Mouse (Mus musculus): ENCODE data around the gene Ofcc1. TPM values are rescaled to one million over a fixed set of nuclear protein-coding genes. Genes with fewer than 3 reads are reported as not detected.

The Ofcc1 gene
- total RNA-seq (2021), result not detected

- intact Hi-C loops (cut with DNase I), result no loop called here
- DNase-seq (ENCODE audit: extremely low spot score in 1 of 2, low spot score in 2 of 2), result peak in 1 of 2 experiments; percentile 42
Measured at GRCm38 (mm10) chr13:40361288-40361687, at the start of gene Ofcc1. Gene Ofcc1 (minus strand): TSS chr13:40361450.

- DNase-seq (ENCODE audit: extremely low spot score in 1 of 2, low spot score in 2 of 2), result no peak
- intact Hi-C loops (cut with DNase I), result no loop called here
Measured at GRCm38 (mm10) chr13:40390120-40390519, 28.9 kb upstream of the Ofcc1 start.

GRCm38 (mm10) chr13:40387446-40387845 lies 26.2 kb upstream of the Ofcc1 start:
- no peak for DNase-seq (ENCODE audit: extremely low spot score in 1 of 2, low spot score in 2 of 2)
- intact Hi-C loops (cut with DNase I), result no loop called here

GRCm38 (mm10) chr13:40384962-40385361 lies 23.7 kb upstream of the Ofcc1 start:
- intact Hi-C loops (cut with DNase I), result no loop called here
- no peak for DNase-seq (ENCODE audit: extremely low spot score in 1 of 2, low spot score in 2 of 2)

GRCm38 (mm10) chr13:40376773-40377172 lies 15.5 kb upstream of the Ofcc1 start:
- intact Hi-C loops (cut with DNase I), result no loop called here
- no peak for DNase-seq (ENCODE audit: extremely low spot score in 1 of 2, low spot score in 2 of 2)

GRCm38 (mm10) chr13:40366762-40367161 lies 5.5 kb upstream of the Ofcc1 start:
- intact Hi-C loops (cut with DNase I), result no loop called here
- no peak for DNase-seq (ENCODE audit: extremely low spot score in 1 of 2, low spot score in 2 of 2)

GRCm38 (mm10) chr13:40364855-40365254 lies 3.6 kb upstream of the Ofcc1 start:
- intact Hi-C loops (cut with DNase I), result no loop called here
- no peak for DNase-seq (ENCODE audit: extremely low spot score in 1 of 2, low spot score in 2 of 2)

- intact Hi-C loops (cut with DNase I), result no loop called here
Measured at GRCm38 (mm10) chr13:40360692-40361091, 558 bp downstream of the Ofcc1 start.

GRCm38 (mm10) chr13:40347045-40347444 lies 14.2 kb downstream of the Ofcc1 start:
- DNase-seq (ENCODE audit: extremely low spot score in 1 of 2, low spot score in 2 of 2), result no peak
- intact Hi-C loops (cut with DNase I), result no loop called here

More at GRCm38 (mm10) chr13:40360692-40361091, 558 bp downstream of the Ofcc1 start:
- DNase-seq (ENCODE audit: extremely low spot score in 1 of 2, low spot score in 2 of 2), result no peak

- intact Hi-C loops (cut with DNase I), result no loop called here
- no peak for DNase-seq (ENCODE audit: extremely low spot score in 1 of 2, low spot score in 2 of 2)
Measured at GRCm38 (mm10) chr13:40323301-40323700, 37.9 kb downstream of the Ofcc1 start.

- intact Hi-C loops (cut with DNase I), result no loop called here
Measured at GRCm38 (mm10) chr13:40320814-40321525, 40.3 kb downstream of the Ofcc1 start.

GRCm38 (mm10) chr13:40317731-40318130 lies 43.5 kb downstream of the Ofcc1 start:
- intact Hi-C loops (cut with DNase I), result no loop called here
- no peak for DNase-seq (ENCODE audit: extremely low spot score in 1 of 2, low spot score in 2 of 2)

More at GRCm38 (mm10) chr13:40320814-40321525, 40.3 kb downstream of the Ofcc1 start:
- no peak for DNase-seq (ENCODE audit: extremely low spot score in 1 of 2, low spot score in 2 of 2)

- intact Hi-C loops (cut with DNase I), result no loop called here
- DNase-seq (ENCODE audit: extremely low spot score in 1 of 2, low spot score in 2 of 2), result no peak
Measured at GRCm38 (mm10) chr13:40315158-40315792, 46.0 kb downstream of the Ofcc1 start.

GRCm38 (mm10) chr13:40292891-40293290 lies 68.4 kb downstream of the Ofcc1 start:
- DNase-seq (ENCODE audit: extremely low spot score in 1 of 2, low spot score in 2 of 2), result no peak
- intact Hi-C loops (cut with DNase I), result no loop called here

GRCm38 (mm10) chr13:40290846-40291245 lies 70.4 kb downstream of the Ofcc1 start:
- intact Hi-C loops (cut with DNase I), result no loop called here
- no peak for DNase-seq (ENCODE audit: extremely low spot score in 1 of 2, low spot score in 2 of 2)

- DNase-seq (ENCODE audit: extremely low spot score in 1 of 2, low spot score in 2 of 2), result no peak
- intact Hi-C loops (cut with DNase I), result no loop called here
Measured at GRCm38 (mm10) chr13:40288650-40289049, 72.6 kb downstream of the Ofcc1 start.

- DNase-seq (ENCODE audit: extremely low spot score in 1 of 2, low spot score in 2 of 2), result no peak
Measured at GRCm38 (mm10) chr13:40287266-40288002, 73.8 kb downstream of the Ofcc1 start.

GRCm38 (mm10) chr13:40285234-40285791 lies 75.9 kb downstream of the Ofcc1 start:
- DNase-seq (ENCODE audit: extremely low spot score in 1 of 2, low spot score in 2 of 2), result no peak
- intact Hi-C loops (cut with DNase I), result no loop called here

More at GRCm38 (mm10) chr13:40287266-40288002, 73.8 kb downstream of the Ofcc1 start:
- intact Hi-C loops (cut with DNase I), result no loop called here

- intact Hi-C loops (cut with DNase I), result no loop called here
- DNase-seq (ENCODE audit: extremely low spot score in 1 of 2, low spot score in 2 of 2), result no peak
Measured at GRCm38 (mm10) chr13:40280616-40281015, 80.6 kb downstream of the Ofcc1 start.
